Mouse (Mus musculus): Measurements from ENCODE around the gene Frmd4a. TPM values are rescaled to one million over a fixed set of nuclear protein-coding genes. Genes with fewer than 3 reads are reported as not detected.

Frmd4a gene
- polyA plus RNA-seq, 1 experiment from 2014 or later = 51.5 TPM

DNA sequence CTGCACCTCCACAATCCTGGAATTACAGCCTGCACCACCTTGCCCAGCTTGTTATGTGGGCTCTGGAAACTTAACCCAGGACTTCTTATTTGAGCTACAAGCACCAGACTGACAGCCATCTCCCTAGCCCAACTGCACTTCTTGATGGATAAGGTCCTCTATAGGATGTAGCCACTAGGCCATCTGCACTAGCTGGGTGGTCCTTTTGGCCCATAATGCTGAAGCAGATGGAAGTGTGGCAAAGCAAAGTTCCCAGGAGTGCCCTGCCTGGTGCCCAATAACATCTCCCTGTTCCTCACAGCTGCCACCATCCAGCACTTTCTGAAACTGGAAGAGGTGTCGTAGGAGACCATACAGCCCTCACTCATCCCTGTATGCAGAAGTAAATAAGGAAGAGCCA, 353.8 kb downstream of the Frmd4a start:
- Histone ChIP-seq H3K27me3 (replicated peaks) (no peaks in the 10 kb centered on the region), H3K4me2 (no peak overlapping the region), H3K9ac (replicated peaks) (no peak overlapping the region), H3K4me1 (no peaks in the 10 kb centered on the region), H3K4me3 (replicated peaks) (no peak overlapping the region), H3K9me3 (replicated peaks) (no peaks in the 10 kb centered on the region), H3K27ac (replicated peaks) (no peak overlapping the region), H3K36me3 (no peaks in the 10 kb centered on the region)
- 94% methylated on average over 1 of the region's 1 CpGs for WGBS
- no peak for ATAC-seq (ENCODE audit: low FRiP score)

DNA sequence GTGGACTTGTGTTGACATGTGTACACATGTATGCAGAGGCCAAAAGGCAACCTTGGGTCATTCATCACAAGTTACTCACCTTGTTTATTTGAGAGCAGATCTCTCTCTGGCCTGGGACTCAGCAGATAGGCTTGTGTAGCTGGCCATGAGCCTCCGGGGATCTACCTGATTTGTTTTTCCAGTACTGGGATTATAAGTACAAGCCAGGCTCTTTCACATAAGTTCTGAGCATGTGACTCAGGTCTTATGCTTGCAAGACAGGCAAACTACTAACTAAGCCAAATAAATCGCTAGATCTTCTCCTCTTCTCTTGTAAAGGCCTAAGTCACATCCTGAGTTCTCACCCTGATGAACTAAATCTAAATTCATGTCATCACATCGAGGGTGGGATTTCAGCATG, 361.3 kb downstream of the Frmd4a start:
- no peaks in the 10 kb centered on the region for H3K36me3 ChIP-seq
- H3K27ac ChIP-seq (replicated peaks) = no peak overlapping the region
- no peaks in the 10 kb centered on the region for H3K9me3 ChIP-seq (replicated peaks)
- WGBS = 93% methylated on average over 3 of the region's 3 CpGs
- H3K4me1 ChIP-seq = no peaks in the 10 kb centered on the region
- no peak overlapping the region for H3K4me3 ChIP-seq (replicated peaks)
- no peak for ATAC-seq (ENCODE audit: low FRiP score)
- no peaks in the 10 kb centered on the region for H3K27me3 ChIP-seq (replicated peaks)
- H3K4me2 ChIP-seq = no peak overlapping the region
- H3K9ac ChIP-seq (replicated peaks) = no peak overlapping the region

DNA sequence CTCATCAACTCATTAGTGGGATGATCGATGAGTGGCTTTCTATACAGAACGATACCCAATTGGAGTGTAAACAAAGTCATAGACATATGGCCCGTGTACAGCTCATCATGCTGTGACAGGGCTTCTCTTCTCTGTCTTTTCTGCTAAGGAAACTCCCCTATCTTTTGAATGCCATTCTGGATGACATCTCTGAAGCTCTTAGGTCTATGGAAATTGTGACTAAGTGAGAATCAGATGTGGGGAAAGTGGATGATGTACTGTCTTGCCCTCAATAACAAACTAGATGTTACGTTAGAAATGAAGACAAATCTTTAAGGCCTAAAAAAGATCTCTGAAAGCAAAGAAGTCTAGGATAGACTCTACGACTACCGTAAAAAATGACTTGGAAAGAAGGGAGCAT, 362.9 kb downstream of the Frmd4a start:
- Histone ChIP-seq H3K9ac (replicated peaks) (no peak overlapping the region), H3K27me3 (replicated peaks) (no peaks in the 10 kb centered on the region), H3K4me3 (replicated peaks) (no peak overlapping the region), H3K27ac (replicated peaks) (no peak overlapping the region), H3K4me2 (no peak overlapping the region), H3K36me3 (no peaks in the 10 kb centered on the region), H3K9me3 (replicated peaks) (no peaks in the 10 kb centered on the region), H3K4me1 (no peaks in the 10 kb centered on the region)
- ATAC-seq (ENCODE audit: low FRiP score) = no peak
- 88% methylated on average over 6 of the region's 6 CpGs for WGBS

DNA sequence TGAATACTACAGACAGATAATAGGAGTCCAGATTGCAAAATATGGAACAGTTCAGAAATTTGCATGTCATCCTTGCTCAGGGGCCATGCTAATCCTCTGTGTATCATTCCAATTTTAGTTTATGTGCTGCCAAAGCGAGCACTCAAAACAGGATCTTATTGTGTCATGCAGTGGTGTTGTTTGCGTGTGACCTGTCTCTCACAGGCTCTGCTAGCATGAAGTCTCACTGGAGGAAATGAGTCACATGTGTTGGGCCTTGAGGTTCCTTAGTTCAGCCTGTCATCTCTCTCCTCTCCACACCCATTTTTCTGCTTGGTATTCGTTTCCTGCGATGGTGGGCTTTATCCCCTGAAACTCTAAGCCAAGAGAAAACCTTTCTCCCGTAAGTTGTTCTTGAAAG, 363.4 kb downstream of the Frmd4a start:
- WGBS = 88% methylated on average over 5 of the region's 5 CpGs
- Histone ChIP-seq H3K4me2 (no peak overlapping the region), H3K27ac (replicated peaks) (no peak overlapping the region), H3K36me3 (no peaks in the 10 kb centered on the region), H3K9me3 (replicated peaks) (no peaks in the 10 kb centered on the region), H3K4me3 (replicated peaks) (no peak overlapping the region), H3K4me1 (no peaks in the 10 kb centered on the region), H3K9ac (replicated peaks) (no peak overlapping the region), H3K27me3 (replicated peaks) (no peaks in the 10 kb centered on the region)
- no peak for ATAC-seq (ENCODE audit: low FRiP score)

DNA sequence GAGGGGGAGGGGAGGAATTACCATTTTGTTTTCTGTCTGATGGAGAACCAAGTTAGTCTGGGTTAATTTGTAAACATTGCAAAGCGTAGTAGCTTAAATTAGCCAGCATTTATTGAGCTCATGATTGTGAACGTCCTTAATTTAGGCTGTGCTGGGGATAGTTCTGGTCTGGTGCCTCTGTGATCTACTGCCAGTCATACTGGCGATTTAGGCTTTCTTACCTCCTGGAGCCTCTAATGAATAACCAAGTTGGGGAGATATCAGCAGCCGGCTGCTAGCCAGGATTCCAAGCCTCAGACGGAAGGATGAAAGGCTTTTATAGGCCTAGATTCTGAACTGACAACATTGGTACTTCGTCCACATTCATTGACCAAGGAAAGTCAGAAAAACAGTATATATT, 369.0 kb downstream of the Frmd4a start:
- H3K27me3 ChIP-seq (replicated peaks) = no peaks in the 10 kb centered on the region
- H3K4me2 ChIP-seq = no peak overlapping the region
- no peaks in the 10 kb centered on the region for H3K36me3 ChIP-seq
- H3K9ac ChIP-seq (replicated peaks) = no peak overlapping the region
- 24% methylated on average over 6 of the region's 6 CpGs for WGBS
- H3K4me1 ChIP-seq = no peaks in the 10 kb centered on the region
- H3K27ac ChIP-seq (replicated peaks) = no peak overlapping the region; the same call in 1 of the 2 replicates
- no peaks in the 10 kb centered on the region for H3K9me3 ChIP-seq (replicated peaks)
- ATAC-seq (ENCODE audit: low FRiP score) = no peak
- no peak overlapping the region for H3K4me3 ChIP-seq (replicated peaks)

DNA sequence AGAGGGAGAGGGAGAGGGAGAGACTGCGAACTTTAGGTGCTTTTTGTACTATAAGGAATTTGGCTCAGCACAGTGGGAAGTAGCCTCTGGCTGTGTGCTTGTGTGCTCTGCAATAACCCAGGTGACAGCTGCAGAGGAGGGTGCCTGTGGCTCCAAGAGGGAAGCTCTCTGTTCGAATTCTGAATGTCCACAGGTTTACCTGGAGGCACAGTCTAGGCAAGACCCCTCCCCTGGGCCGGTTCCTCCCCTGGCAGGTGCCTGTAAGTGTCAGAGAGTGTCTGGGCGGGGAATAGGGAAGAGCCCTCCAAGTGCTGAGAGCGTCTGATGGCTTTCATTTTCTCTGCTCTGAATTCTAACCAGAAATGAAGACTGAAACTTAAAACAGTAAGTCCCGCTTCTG, 371.8 kb downstream of the Frmd4a start:
- H3K9me3 ChIP-seq (replicated peaks) = no peaks in the 10 kb centered on the region
- no peaks in the 10 kb centered on the region for H3K4me1 ChIP-seq
- H3K9ac ChIP-seq (replicated peaks) = no peak overlapping the region
- ATAC-seq (ENCODE audit: low FRiP score) = no peak
- no peaks in the 10 kb centered on the region for H3K27me3 ChIP-seq (replicated peaks)
- 23% methylated on average over 6 of the region's 6 CpGs for WGBS
- H3K4me2 ChIP-seq = peak overlapping the region; percentile 23; the same call in 1 of the 2 replicates
- H3K36me3 ChIP-seq = no peaks in the 10 kb centered on the region
- no peak overlapping the region for H3K4me3 ChIP-seq (replicated peaks)
- H3K27ac ChIP-seq (replicated peaks) = no peak overlapping the region

DNA sequence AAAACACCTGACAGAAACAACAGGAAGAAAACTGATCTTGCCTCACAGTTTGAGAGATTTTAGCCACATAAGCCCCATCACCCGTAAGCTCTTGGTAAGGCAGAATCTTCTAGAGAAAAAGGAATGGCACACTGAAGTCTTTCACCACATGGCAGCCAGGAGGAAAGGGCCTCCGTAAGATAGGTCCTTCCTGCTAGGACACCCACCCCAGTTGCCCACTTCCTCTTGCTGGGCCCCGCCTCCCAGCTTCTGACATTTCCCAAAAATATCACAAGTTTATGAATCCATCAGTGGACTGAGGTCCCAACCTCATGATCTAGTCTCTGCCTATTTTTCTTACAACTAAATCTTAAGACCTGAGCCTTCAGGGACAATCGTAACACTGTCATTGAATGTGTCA, 373.6 kb downstream of the Frmd4a start:
- no peaks in the 10 kb centered on the region for H3K27me3 ChIP-seq (replicated peaks)
- H3K9me3 ChIP-seq (replicated peaks) = no peaks in the 10 kb centered on the region
- H3K4me1 ChIP-seq = no peaks in the 10 kb centered on the region
- 90% methylated on average over 4 of the region's 4 CpGs for WGBS
- no peaks in the 10 kb centered on the region for H3K36me3 ChIP-seq
- H3K4me3 ChIP-seq (replicated peaks) = no peak overlapping the region
- H3K9ac ChIP-seq (replicated peaks) = no peak overlapping the region
- ATAC-seq (ENCODE audit: low FRiP score) = no peak
- no peak overlapping the region for H3K4me2 ChIP-seq
- H3K27ac ChIP-seq (replicated peaks) = no peak overlapping the region

DNA sequence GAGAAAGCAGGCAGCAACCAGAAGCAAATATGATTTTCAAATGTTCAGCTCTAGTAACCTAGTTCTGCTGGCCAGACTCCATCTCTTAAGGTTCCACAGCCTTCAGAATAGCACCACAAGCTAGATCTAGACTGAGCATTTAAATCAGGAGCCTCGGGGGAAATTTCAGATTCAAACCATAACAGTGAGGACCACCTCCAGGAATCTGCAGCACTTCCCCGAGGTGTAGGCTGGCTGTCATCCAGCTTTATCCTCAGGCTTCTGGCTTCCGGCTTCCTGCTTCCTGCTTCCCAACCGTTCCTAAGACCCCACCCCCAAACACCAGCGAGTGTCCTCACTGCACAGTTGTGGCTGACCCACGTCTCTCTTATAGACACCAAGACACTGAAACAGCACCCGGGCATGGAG, 374.2 kb downstream of the Frmd4a start:
- ATAC-seq (ENCODE audit: low FRiP score) = no peak
- Histone ChIP-seq H3K4me3 (replicated peaks) (no peak overlapping the region), H3K36me3 (no peaks in the 10 kb centered on the region), H3K9ac (replicated peaks) (no peak overlapping the region), H3K27me3 (replicated peaks) (no peaks in the 10 kb centered on the region), H3K27ac (replicated peaks) (no peak overlapping the region), H3K4me1 (no peaks in the 10 kb centered on the region), H3K4me2 (no peak overlapping the region), H3K9me3 (replicated peaks) (no peaks in the 10 kb centered on the region)
- 51% methylated on average over 7 of the region's 7 CpGs for WGBS

DNA sequence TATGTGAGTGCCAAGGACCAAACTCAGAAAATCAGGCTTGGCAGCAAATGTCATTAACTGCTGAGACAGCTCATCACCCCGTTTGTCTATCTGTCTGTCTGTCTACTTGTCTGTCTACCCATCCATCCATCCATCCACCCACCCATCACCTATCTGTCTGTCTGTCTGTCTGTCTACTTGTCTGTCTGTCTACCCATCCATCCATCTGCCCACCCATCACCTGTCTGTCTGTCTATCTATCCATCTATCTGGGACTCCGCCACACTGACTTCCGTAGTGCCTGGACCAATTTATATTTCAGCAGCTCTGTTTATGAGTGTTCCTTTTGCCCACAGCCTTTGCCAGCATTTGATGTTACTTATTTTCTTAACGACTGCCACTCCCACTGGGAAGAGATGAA, 375.5 kb downstream of the Frmd4a start:
- Histone ChIP-seq H3K27me3 (replicated peaks) (no peaks in the 10 kb centered on the region), H3K27ac (replicated peaks) (no peak overlapping the region), H3K9me3 (replicated peaks) (no peaks in the 10 kb centered on the region), H3K4me1 (no peaks in the 10 kb centered on the region), H3K9ac (replicated peaks) (no peak overlapping the region), H3K4me3 (replicated peaks) (no peak overlapping the region), H3K4me2 (no peak overlapping the region), H3K36me3 (no peaks in the 10 kb centered on the region)
- no peak for ATAC-seq (ENCODE audit: low FRiP score)
- WGBS = 93% methylated on average over 4 of the region's 4 CpGs

DNA sequence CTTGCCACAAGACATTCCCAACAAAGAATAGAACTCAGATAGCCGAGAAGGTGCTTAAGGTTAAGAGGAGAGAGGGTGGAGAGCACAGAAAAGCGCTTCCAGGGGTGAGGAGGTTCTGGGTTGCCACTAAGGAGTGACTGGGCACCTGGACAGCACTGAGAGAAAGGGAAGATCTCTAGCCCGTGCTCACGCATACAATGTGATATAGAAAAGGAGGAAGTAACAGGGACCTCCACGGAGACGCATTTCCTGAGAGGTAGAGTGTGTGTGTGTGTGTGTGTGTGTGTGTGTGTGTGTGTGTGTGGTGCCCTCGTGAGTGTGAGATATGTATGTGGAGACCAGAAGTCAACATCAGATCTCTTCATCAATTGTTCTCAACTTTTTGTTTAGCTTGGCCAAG, 377.1 kb downstream of the Frmd4a start:
- Histone ChIP-seq H3K9ac (replicated peaks) (no peak overlapping the region), H3K36me3 (no peaks in the 10 kb centered on the region), H3K4me2 (no peak overlapping the region), H3K4me3 (replicated peaks) (no peak overlapping the region), H3K4me1 (no peaks in the 10 kb centered on the region), H3K27me3 (replicated peaks) (no peaks in the 10 kb centered on the region), H3K9me3 (replicated peaks) (no peaks in the 10 kb centered on the region), H3K27ac (replicated peaks) (no peak overlapping the region)
- ATAC-seq (ENCODE audit: low FRiP score) = no peak
- 87% methylated on average over 7 of the region's 7 CpGs for WGBS

DNA sequence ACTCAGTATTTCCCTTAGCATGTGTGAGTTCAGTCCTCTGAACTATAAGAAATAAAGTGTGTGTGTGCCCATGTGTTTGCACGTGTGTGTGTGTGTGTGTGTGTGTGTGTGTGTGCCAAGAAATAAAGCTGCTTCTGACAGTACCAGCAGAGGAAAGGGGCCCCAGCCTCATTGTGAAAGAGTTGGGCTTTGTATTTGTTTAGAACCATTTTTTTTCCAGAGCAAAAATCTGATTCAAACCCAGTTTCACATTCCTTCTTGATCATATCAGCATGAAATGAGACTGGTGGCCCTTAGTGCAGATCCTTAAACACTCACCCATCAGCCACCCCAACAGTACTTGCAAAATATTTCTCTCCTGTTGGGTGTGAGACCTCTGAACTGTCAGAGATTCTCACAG, 382.2 kb downstream of the Frmd4a start:
- Histone ChIP-seq H3K27ac (replicated peaks) (peak overlapping the region; percentile 98; the same call in 1 of the 2 replicates), H3K27me3 (replicated peaks) (no peaks in the 10 kb centered on the region), H3K36me3 (no peaks in the 10 kb centered on the region), H3K4me1 (peaks cover 34% of the 10 kb centered on the region), H3K9ac (replicated peaks) (no peak overlapping the region), H3K9me3 (replicated peaks) (no peaks in the 10 kb centered on the region), H3K4me2 (no peak overlapping the region), H3K4me3 (replicated peaks) (no peak overlapping the region)
- 48% methylated on average over 1 of the region's 1 CpGs for WGBS
- no peak for ATAC-seq (ENCODE audit: low FRiP score)

DNA sequence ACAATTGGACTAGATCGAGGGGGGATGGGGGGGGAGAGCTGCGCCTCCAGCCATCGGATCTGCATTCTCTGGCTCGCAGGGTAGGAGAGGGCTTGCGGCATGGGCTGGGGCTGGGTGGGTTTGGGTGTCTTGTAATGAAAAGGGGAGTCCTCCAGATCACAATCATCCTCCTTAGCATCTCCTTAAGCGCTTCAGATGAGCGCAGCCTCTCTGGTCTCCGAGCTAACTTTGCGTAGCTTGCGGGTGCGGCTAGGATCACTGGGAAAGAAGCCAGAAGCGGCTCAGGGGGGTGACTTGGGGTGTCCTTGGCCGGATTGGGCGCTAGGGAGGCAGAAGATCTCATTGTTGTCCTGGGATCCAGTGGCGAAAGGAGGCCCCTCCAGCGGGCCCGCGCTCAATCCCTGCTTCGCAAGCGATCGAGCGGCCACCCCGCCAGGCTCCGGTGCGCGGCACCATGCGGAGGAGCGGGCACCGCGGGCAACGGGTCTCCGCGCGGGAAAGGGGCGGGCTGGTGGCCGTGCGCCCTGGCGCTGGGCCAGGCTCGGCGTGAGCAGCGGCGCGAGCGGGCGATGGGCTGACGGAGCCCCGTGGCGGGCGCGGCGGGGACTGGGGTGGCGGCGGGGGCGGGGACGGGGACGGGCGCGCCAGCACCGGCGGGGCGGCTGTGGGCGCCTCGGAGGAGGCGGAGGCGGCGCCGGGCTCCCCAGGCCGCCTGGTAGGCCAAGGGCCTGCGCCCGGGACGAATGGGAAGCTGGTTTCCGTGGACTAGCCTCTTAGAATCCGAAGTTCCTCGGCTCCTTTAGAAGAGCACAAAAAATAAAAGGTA, 383.5 kb downstream of the Frmd4a start:
- Histone ChIP-seq H3K4me1 (peaks cover 44% of the 10 kb centered on the region), H3K27ac (replicated peaks) (peak overlapping the region; percentile 98), H3K36me3 (no peaks in the 10 kb centered on the region), H3K4me2 (peak overlapping the region; percentile 75), H3K9ac (replicated peaks) (peak overlapping the region; percentile 84), H3K9me3 (replicated peaks) (no peaks in the 10 kb centered on the region), H3K4me3 (replicated peaks) (peak overlapping the region; percentile 72), H3K27me3 (replicated peaks) (no peaks in the 10 kb centered on the region)
- ATAC-seq (ENCODE audit: low FRiP score) = peak; percentile 77
- under 1% methylated on average over 57 of the region's 74 CpGs for WGBS
